Mouse (Mus musculus) inflammation-experienced regulatory T-cells, adult 6 months (primary cell): Measurements from ENCODE around the gene Snrnp25. TPM values are rescaled to one million over a fixed set of nuclear protein-coding genes. Genes with fewer than 3 reads are reported as not detected.

Experiments
- ATAC-seq: one replicate; pipeline ENCODE4 v1.8.0; 2017
- polyA plus RNA-seq, 3 experiments: library from polyadenylated mRNA; unstranded; fragments of 100-300 nt; shearing (Covaris generic); gene quantifications; one replicate each; pipeline ENCODE4 v1.2.1; 2017

Snrnp25 gene
- 10 to 100 TPM; 52.9 to 74.7 (median 56.9) TPM for polyA plus RNA-seq

GRCm38 (mm10) chr11:32205058-32205873 lies at the start of gene Snrnp25:
Gene Snrnp25 (plus strand): TSS chr11:32205415.
- ATAC-seq: peak; percentile 99

GRCm38 (mm10) chr11:32156854-32157630 lies 48.2 kb upstream of the Snrnp25 start:
- ATAC-seq: no peak

- ATAC-seq: no peak
Observed at GRCm38 (mm10) chr11:32157791-32158594, 47.2 kb upstream of the Snrnp25 start.

GRCm38 (mm10) chr11:32159176-32159575 lies 46.0 kb upstream of the Snrnp25 start:
- ATAC-seq: no peak

- no peak for ATAC-seq
Observed at GRCm38 (mm10) chr11:32160341-32160740, 44.9 kb upstream of the Snrnp25 start.

GRCm38 (mm10) chr11:32161500-32161899 lies 43.7 kb upstream of the Snrnp25 start:
- ATAC-seq: no peak

- peak; percentile 97 for ATAC-seq
Observed at GRCm38 (mm10) chr11:32161922-32162804, 43.1 kb upstream of the Snrnp25 start.

GRCm38 (mm10) chr11:32166683-32167082 lies 38.5 kb upstream of the Snrnp25 start:
- no peak for ATAC-seq

- no peak for ATAC-seq
Observed at GRCm38 (mm10) chr11:32178506-32178905, 26.7 kb upstream of the Snrnp25 start.

GRCm38 (mm10) chr11:32181246-32181645 lies 24.0 kb upstream of the Snrnp25 start:
- no peak for ATAC-seq

- ATAC-seq: peak; percentile 48
Observed at GRCm38 (mm10) chr11:32181973-32182868, 23.0 kb upstream of the Snrnp25 start.

GRCm38 (mm10) chr11:32184469-32184868 lies 20.7 kb upstream of the Snrnp25 start:
- ATAC-seq: no peak

- ATAC-seq: no peak
Observed at GRCm38 (mm10) chr11:32186031-32186430, 19.2 kb upstream of the Snrnp25 start.

- ATAC-seq: no peak
Observed at GRCm38 (mm10) chr11:32187256-32187655, 18.0 kb upstream of the Snrnp25 start.

- ATAC-seq: no peak
Observed at GRCm38 (mm10) chr11:32188881-32189280, 16.3 kb upstream of the Snrnp25 start.

GRCm38 (mm10) chr11:32189434-32189833 lies 15.8 kb upstream of the Snrnp25 start:
- ATAC-seq: no peak

- no peak for ATAC-seq
Observed at GRCm38 (mm10) chr11:32190119-32190518, 15.1 kb upstream of the Snrnp25 start.

- no peak for ATAC-seq
Observed at GRCm38 (mm10) chr11:32190603-32191110, 14.6 kb upstream of the Snrnp25 start.

- no peak for ATAC-seq
Observed at GRCm38 (mm10) chr11:32193156-32193555, 12.1 kb upstream of the Snrnp25 start.

GRCm38 (mm10) chr11:32194086-32194485 lies 11.1 kb upstream of the Snrnp25 start:
- no peak for ATAC-seq
